Mouse (Mus musculus): Measurements from ENCODE around the gene Pax8. TPM values are rescaled to one million over a fixed set of nuclear protein-coding genes. Genes with fewer than 3 reads are reported as not detected.

Gene Pax8
- polyA plus RNA-seq, 1 experiment from 2014 or later: not detected

DNA sequence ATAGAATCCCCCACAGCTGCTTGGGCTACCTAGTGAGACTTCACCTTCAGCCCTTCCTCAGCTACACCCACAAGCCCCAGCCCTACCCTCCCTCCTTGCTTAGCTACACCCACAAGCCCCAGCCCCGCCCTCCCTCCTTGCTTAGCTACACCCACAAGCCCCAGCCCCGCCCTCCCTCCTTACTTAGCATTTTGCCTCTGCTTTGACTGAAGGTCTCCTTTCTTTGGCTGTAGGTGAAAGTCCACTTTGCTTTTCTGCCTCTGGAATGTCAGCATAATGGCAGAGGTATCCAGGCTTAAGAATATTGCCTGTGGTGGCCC, 14.6 kb downstream of the Pax8 start:
- ATAC-seq (ENCODE audit: insufficient number of reproducible peaks, insufficient read depth, low FRiP score, low read depth): no peak
- Histone ChIP-seq H3K9ac (ENCODE audit: low read length) (no peak overlapping the region), H3K4me2 (ENCODE audit: low read length) (no peak overlapping the region), H3K9me3 (ENCODE audit: control insufficient read depth, low read length) (no peaks in the 10 kb centered on the region), H3K36me3 (ENCODE audit: control insufficient read depth, insufficient read depth, low read length) (no peaks in the 10 kb centered on the region), H3K27ac (replicated peaks in 1 of 2; ENCODE audit: control insufficient read depth in 1 of 2, insufficient read depth in 1 of 2, low read depth in 2 of 2, low read length in 2 of 2) (no peak overlapping the region), H3K4me3 (ENCODE audit: control insufficient read depth in 1 of 2, insufficient read depth in 1 of 2, low read depth in 1 of 2, low read length in 2 of 2) (no peak overlapping the region), H3K27me3 (ENCODE audit: control insufficient read depth, insufficient read depth, low read length) (0 out of 2 replicates have a peak, but pooled peaks cover 3% of the 10 kb centered on the region), H3K4me1 (ENCODE audit: control insufficient read depth in 2 of 2, insufficient read depth in 2 of 2, low read length in 2 of 2) (no peaks in the 10 kb centered on the region)
- WGBS: 25% methylated on average over 2 of the region's 2 CpGs

GRCm38 (mm10) chr2:24460112-24460807, 15.1 kb downstream of the Pax8 start:
- Histone ChIP-seq H3K9me3 (ENCODE audit: control insufficient read depth, low read length) (no peaks in the 10 kb centered on the region), H3K4me3 (ENCODE audit: control insufficient read depth in 1 of 2, insufficient read depth in 1 of 2, low read depth in 1 of 2, low read length in 2 of 2) (no peak overlapping the region), H3K4me2 (ENCODE audit: low read length) (no peak overlapping the region), H3K9ac (ENCODE audit: low read length) (no peak overlapping the region), H3K27me3 (ENCODE audit: control insufficient read depth, insufficient read depth, low read length) (no peaks in the 10 kb centered on the region), H3K4me1 (ENCODE audit: control insufficient read depth in 2 of 2, insufficient read depth in 2 of 2, low read length in 2 of 2) (no peaks in the 10 kb centered on the region), H3K27ac (replicated peaks in 1 of 2; ENCODE audit: control insufficient read depth in 1 of 2, insufficient read depth in 1 of 2, low read depth in 2 of 2, low read length in 2 of 2) (no peak overlapping the region), H3K36me3 (ENCODE audit: control insufficient read depth, insufficient read depth, low read length) (no peaks in the 10 kb centered on the region)
- WGBS: 31% methylated on average over 9 of the region's 9 CpGs
- no peak for ATAC-seq (ENCODE audit: insufficient number of reproducible peaks, insufficient read depth, low FRiP score, low read depth)

DNA sequence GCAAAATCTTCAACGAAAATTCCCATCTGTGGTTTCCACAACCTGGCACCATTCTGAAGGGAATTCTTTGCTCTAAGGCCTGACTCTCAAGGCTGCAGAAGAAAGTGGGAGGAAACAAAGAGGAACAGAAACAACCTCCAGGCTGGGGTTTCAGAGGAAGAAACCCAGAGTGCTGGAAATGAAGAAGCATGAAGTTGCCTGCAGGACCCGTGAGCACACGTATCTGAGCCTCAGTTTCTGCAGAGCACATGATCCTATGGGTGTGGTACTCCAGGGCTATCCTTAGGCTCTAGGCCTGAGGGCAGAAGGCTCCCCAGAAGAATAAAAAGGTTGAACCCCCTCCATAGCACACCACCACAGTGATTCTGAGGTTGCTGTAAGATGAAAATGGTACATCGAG, 18.6 kb downstream of the Pax8 start:
- Histone ChIP-seq H3K4me3 (ENCODE audit: control insufficient read depth in 1 of 2, insufficient read depth in 1 of 2, low read depth in 1 of 2, low read length in 2 of 2) (no peak overlapping the region), H3K9ac (ENCODE audit: low read length) (no peak overlapping the region), H3K4me2 (ENCODE audit: low read length) (no peak overlapping the region), H3K27ac (replicated peaks in 1 of 2; ENCODE audit: control insufficient read depth in 1 of 2, insufficient read depth in 1 of 2, low read depth in 2 of 2, low read length in 2 of 2) (no peak overlapping the region), H3K36me3 (ENCODE audit: control insufficient read depth, insufficient read depth, low read length) (no peaks in the 10 kb centered on the region), H3K9me3 (ENCODE audit: control insufficient read depth, low read length) (no peaks in the 10 kb centered on the region), H3K27me3 (ENCODE audit: control insufficient read depth, insufficient read depth, low read length) (no peaks in the 10 kb centered on the region), H3K4me1 (ENCODE audit: control insufficient read depth in 2 of 2, insufficient read depth in 2 of 2, low read length in 2 of 2) (no peaks in the 10 kb centered on the region)
- 86% methylated on average over 4 of the region's 4 CpGs for WGBS
- no peak for ATAC-seq (ENCODE audit: insufficient number of reproducible peaks, insufficient read depth, low FRiP score, low read depth)

DNA sequence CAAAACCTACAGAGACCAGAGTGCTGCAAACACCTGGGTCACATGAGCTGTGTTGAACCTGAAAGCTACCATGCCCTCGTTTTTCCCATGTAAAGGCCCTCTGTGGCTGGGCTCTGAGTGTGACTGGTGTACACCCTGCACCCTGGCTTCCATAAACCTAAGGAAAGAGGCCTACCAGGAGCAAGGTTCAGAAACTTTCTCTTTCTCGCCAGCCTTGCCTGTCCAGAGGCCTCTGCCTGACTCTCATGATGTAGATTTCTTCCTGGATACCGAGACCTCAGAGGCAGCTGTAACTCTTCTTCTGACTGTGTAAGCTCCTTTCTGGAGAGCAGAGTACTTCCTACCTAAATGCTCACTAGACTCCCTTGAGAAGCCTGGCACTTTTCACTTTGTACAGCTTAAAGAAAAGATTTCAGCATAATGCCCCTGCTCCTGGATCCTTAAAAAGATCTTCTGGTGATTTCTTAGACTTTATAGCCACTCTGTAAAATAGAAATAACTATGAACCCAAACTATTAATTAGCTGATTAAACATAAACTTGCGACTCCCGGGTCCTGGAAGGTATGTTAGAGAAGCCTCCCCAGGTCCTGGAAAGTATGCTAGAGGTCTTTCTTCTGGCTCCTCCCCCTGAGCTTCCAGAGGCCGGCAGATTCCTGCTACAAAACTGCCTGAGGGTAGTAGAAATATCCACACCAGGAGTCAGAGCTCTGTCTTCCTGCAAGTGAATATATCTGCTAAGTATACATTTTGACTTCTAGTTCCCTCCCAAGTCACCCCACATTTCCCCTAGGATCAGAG, 20.1 kb downstream of the Pax8 start:
- H3K4me3 ChIP-seq (ENCODE audit: control insufficient read depth in 1 of 2, insufficient read depth in 1 of 2, low read depth in 1 of 2, low read length in 2 of 2): no peak overlapping the region
- no peaks in the 10 kb centered on the region for H3K9me3 ChIP-seq (ENCODE audit: control insufficient read depth, low read length)
- H3K27me3 ChIP-seq (ENCODE audit: control insufficient read depth, insufficient read depth, low read length): no peaks in the 10 kb centered on the region
- 48% methylated on average over 6 of the region's 6 CpGs for WGBS
- ATAC-seq (ENCODE audit: insufficient number of reproducible peaks, insufficient read depth, low FRiP score, low read depth): no peak
- no peaks in the 10 kb centered on the region for H3K4me1 ChIP-seq (ENCODE audit: control insufficient read depth in 2 of 2, insufficient read depth in 2 of 2, low read length in 2 of 2)
- H3K27ac ChIP-seq (replicated peaks in 1 of 2; ENCODE audit: control insufficient read depth in 1 of 2, insufficient read depth in 1 of 2, low read depth in 2 of 2, low read length in 2 of 2): no peak overlapping the region
- H3K36me3 ChIP-seq (ENCODE audit: control insufficient read depth, insufficient read depth, low read length): no peaks in the 10 kb centered on the region
- no peak overlapping the region for H3K9ac ChIP-seq (ENCODE audit: low read length)
- H3K4me2 ChIP-seq (ENCODE audit: low read length): no peak overlapping the region

GRCm38 (mm10) chr2:24454429-24455011, 20.9 kb downstream of the Pax8 start:
- H3K36me3 ChIP-seq (ENCODE audit: control insufficient read depth, insufficient read depth, low read length): no peaks in the 10 kb centered on the region
- H3K27me3 ChIP-seq (ENCODE audit: control insufficient read depth, insufficient read depth, low read length): no peaks in the 10 kb centered on the region
- H3K4me1 ChIP-seq (ENCODE audit: control insufficient read depth in 2 of 2, insufficient read depth in 2 of 2, low read length in 2 of 2): no peaks in the 10 kb centered on the region
- H3K4me2 ChIP-seq (ENCODE audit: low read length): no peak overlapping the region
- 59% methylated on average over 1 of the region's 1 CpGs for WGBS
- H3K9ac ChIP-seq (ENCODE audit: low read length): no peak overlapping the region
- H3K27ac ChIP-seq (replicated peaks in 1 of 2; ENCODE audit: control insufficient read depth in 1 of 2, insufficient read depth in 1 of 2, low read depth in 2 of 2, low read length in 2 of 2): no peak overlapping the region
- no peak overlapping the region for H3K4me3 ChIP-seq (ENCODE audit: control insufficient read depth in 1 of 2, insufficient read depth in 1 of 2, low read depth in 1 of 2, low read length in 2 of 2)
- ATAC-seq (ENCODE audit: insufficient number of reproducible peaks, insufficient read depth, low FRiP score, low read depth): no peak
- H3K9me3 ChIP-seq (ENCODE audit: control insufficient read depth, low read length): no peaks in the 10 kb centered on the region

DNA sequence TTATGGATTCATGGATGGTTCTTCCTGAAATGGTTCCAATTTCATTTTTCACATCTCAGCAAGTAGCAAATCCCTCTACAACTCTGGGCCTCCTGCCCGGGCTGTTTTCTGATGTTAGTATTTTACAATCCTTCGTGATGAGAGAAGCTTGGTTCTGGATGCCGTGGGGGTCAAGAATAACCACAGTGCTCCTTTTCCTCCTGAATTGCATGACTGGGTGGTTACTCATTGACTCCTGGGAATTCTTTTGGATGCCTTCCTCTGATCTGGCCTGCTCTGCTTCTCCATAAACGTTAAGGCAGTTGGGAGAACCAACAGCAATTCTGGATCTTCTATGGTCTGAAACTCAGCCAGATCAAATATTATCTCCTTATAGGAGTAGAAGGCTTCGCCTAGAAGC, 22.2 kb downstream of the Pax8 start:
- no peaks in the 10 kb centered on the region for H3K9me3 ChIP-seq (ENCODE audit: control insufficient read depth, low read length)
- WGBS: 73% methylated on average over 5 of the region's 5 CpGs
- H3K4me3 ChIP-seq (ENCODE audit: control insufficient read depth in 1 of 2, insufficient read depth in 1 of 2, low read depth in 1 of 2, low read length in 2 of 2): no peak overlapping the region
- H3K4me1 ChIP-seq (ENCODE audit: control insufficient read depth in 2 of 2, insufficient read depth in 2 of 2, low read length in 2 of 2): no peaks in the 10 kb centered on the region
- no peaks in the 10 kb centered on the region for H3K36me3 ChIP-seq (ENCODE audit: control insufficient read depth, insufficient read depth, low read length)
- no peak overlapping the region for H3K4me2 ChIP-seq (ENCODE audit: low read length)
- ATAC-seq (ENCODE audit: insufficient number of reproducible peaks, insufficient read depth, low FRiP score, low read depth): no peak
- no peak overlapping the region for H3K27ac ChIP-seq (replicated peaks in 1 of 2; ENCODE audit: control insufficient read depth in 1 of 2, insufficient read depth in 1 of 2, low read depth in 2 of 2, low read length in 2 of 2)
- H3K27me3 ChIP-seq (ENCODE audit: control insufficient read depth, insufficient read depth, low read length): no peaks in the 10 kb centered on the region
- no peak overlapping the region for H3K9ac ChIP-seq (ENCODE audit: low read length)

- 62% methylated on average over 4 of the region's 4 CpGs for WGBS
- H3K36me3 ChIP-seq (ENCODE audit: control insufficient read depth, insufficient read depth, low read length): no peaks in the 10 kb centered on the region
- H3K9ac ChIP-seq (ENCODE audit: low read length): no peak overlapping the region
- H3K27ac ChIP-seq (replicated peaks in 1 of 2; ENCODE audit: control insufficient read depth in 1 of 2, insufficient read depth in 1 of 2, low read depth in 2 of 2, low read length in 2 of 2): no peak overlapping the region
- ATAC-seq (ENCODE audit: insufficient number of reproducible peaks, insufficient read depth, low FRiP score, low read depth): no peak
- no peak overlapping the region for H3K4me3 ChIP-seq (ENCODE audit: control insufficient read depth in 1 of 2, insufficient read depth in 1 of 2, low read depth in 1 of 2, low read length in 2 of 2)
- H3K4me2 ChIP-seq (ENCODE audit: low read length): no peak overlapping the region
- H3K27me3 ChIP-seq (ENCODE audit: control insufficient read depth, insufficient read depth, low read length): no peaks in the 10 kb centered on the region
- no peaks in the 10 kb centered on the region for H3K4me1 ChIP-seq (ENCODE audit: control insufficient read depth in 2 of 2, insufficient read depth in 2 of 2, low read length in 2 of 2)
- H3K9me3 ChIP-seq (ENCODE audit: control insufficient read depth, low read length): no peaks in the 10 kb centered on the region
These were observed 26.3 kb downstream of the Pax8 start for GRCm38 (mm10) chr2:24449111-24449510.

Measured in heart, embryonic 14.5 days (tissue).